15 mouse cellular contexts compared by ENCODE assay signal in genomic region chr13:99358921-99359320, GRCm38 (mm10). TPM values are rescaled to one million over a fixed set of nuclear protein-coding genes. Genes with fewer than 3 reads are reported as not detected.
DNase-seq lines count a peak whose midpoint lies in the region; ATAC-seq lines count a peak whose summit lies in the region.
"Had no signal": no experiment of that assay in that cellular context is flagged by ENCODE, and none has a peak within 500 bp of the region (broad histone marks: within the 10 kb centered on the region; RNA-seq: fewer than 3 reads in every experiment).

No protein-coding gene starts in this region.

- ATAC-seq in embryonic facial prominence, embryonic 14.5 days (ENCODE audit: low read depth), result peak; percentile 47; the same call in 1 of the 2 replicates
- ATAC-seq in neural tube, embryonic 11.5 days (ENCODE audit: insufficient read depth, low FRiP score, low TSS enrichment), result no peak
- ATAC-seq in neural tube, embryonic 15.5 days (ENCODE audit: low FRiP score), result no peak
- ATAC-seq in hindbrain, embryonic 12.5 days (ENCODE audit: low FRiP score), result peak; percentile 72
- ATAC-seq in neural tube, embryonic 13.5 days (ENCODE audit: low read depth), result 0 out of 2 replicates have a peak, but pooled peaks have one; percentile 32
- ATAC-seq: forebrain, embryonic 14.5 days had no signal

- no peak overlapping the region for H3K27ac ChIP-seq in embryonic facial prominence, embryonic 14.5 days (replicated peaks; ENCODE audit: low read depth, low read length)
- H3K27ac ChIP-seq in embryonic facial prominence, embryonic 10.5 days (replicated peaks), result no peak overlapping the region
- no peak overlapping the region for H3K27ac ChIP-seq in neural tube, embryonic 11.5 days (ENCODE audit: low read depth, low read length)
- no peak overlapping the region for H3K27ac ChIP-seq in neural tube, embryonic 15.5 days (replicated peaks)
- no peak overlapping the region for H3K27ac ChIP-seq in hindbrain, embryonic 12.5 days
- H3K27ac ChIP-seq in neural tube, embryonic 13.5 days (replicated peaks), result no peak overlapping the region
- H3K27ac ChIP-seq: embryonic facial prominence, embryonic 12.5 days; limb, embryonic 15.5 days; lung, embryonic 15.5 days had no signal

- WGBS in embryonic facial prominence, embryonic 14.5 days, result 83% methylated on average over 14 of the region's 14 CpGs
- WGBS in embryonic facial prominence, embryonic 10.5 days, result 93% methylated on average over 14 of the region's 14 CpGs
- whole genome bisulfite sequencing in neural tube, embryonic 11.5 days, result 69% methylated on average over 14 of the region's 14 CpGs
- WGBS in neural tube, embryonic 15.5 days, result 66% methylated on average over 14 of the region's 14 CpGs
- WGBS in hindbrain, embryonic 12.5 days, result 72% methylated on average over 14 of the region's 14 CpGs
- 66% methylated on average over 14 of the region's 14 CpGs for WGBS in neural tube, embryonic 13.5 days

- DNase-seq in embryonic facial prominence, embryonic 14.5 days (ENCODE audit: low spot score), result no peak
- DNase-seq in embryonic facial prominence, embryonic 10.5 days (ENCODE audit: low spot score), result no peak
- DNase-seq in neural tube, embryonic 11.5 days (ENCODE audit: low spot score), result peak; percentile 37
- no peak for DNase-seq in T-cell, adult 2 months (ENCODE audit: low spot score)
- DNase-seq in kidney, adult 18-20 months, result no peak
- DNase-seq: heart, postnatal 36 days; kidney, postnatal 14 days; layer of hippocampus, postnatal 36 days had no signal

- peaks cover 21% of the 10 kb centered on the region for H3K36me3 ChIP-seq in embryonic facial prominence, embryonic 14.5 days (ENCODE audit: control insufficient read depth, insufficient read depth, low read length)
- peaks cover 79% of the 10 kb centered on the region for H3K36me3 ChIP-seq in embryonic facial prominence, embryonic 10.5 days (replicated peaks)
- no peaks in the 10 kb centered on the region for H3K36me3 ChIP-seq in neural tube, embryonic 11.5 days (ENCODE audit: control insufficient read depth, insufficient read depth, low read length)
- H3K36me3 ChIP-seq in neural tube, embryonic 15.5 days, result no peaks in the 10 kb centered on the region
- H3K36me3 ChIP-seq in hindbrain, embryonic 12.5 days, result 0 out of 2 replicates have a peak, but pooled peaks cover 13% of the 10 kb centered on the region
- peaks cover 11% of the 10 kb centered on the region for H3K36me3 ChIP-seq in neural tube, embryonic 13.5 days

- no peak overlapping the region for H3K4me2 ChIP-seq in embryonic facial prominence, embryonic 14.5 days (ENCODE audit: low read depth, low read length)
- no peak overlapping the region for H3K4me2 ChIP-seq in neural tube, embryonic 11.5 days (ENCODE audit: low read depth)
- no peak overlapping the region for H3K4me2 ChIP-seq in neural tube, embryonic 15.5 days
- no peak overlapping the region for H3K4me2 ChIP-seq in hindbrain, embryonic 12.5 days (replicated peaks)
- no peak overlapping the region for H3K4me2 ChIP-seq in neural tube, embryonic 13.5 days
- H3K4me2 ChIP-seq: embryonic facial prominence, embryonic 12.5 days; limb, embryonic 15.5 days; lung, embryonic 15.5 days had no signal

- no peak overlapping the region for H3K9ac ChIP-seq in embryonic facial prominence, embryonic 14.5 days (ENCODE audit: low read depth, low read length)
- no peak overlapping the region for H3K9ac ChIP-seq in neural tube, embryonic 11.5 days (ENCODE audit: low read length)
- no peak overlapping the region for H3K9ac ChIP-seq in neural tube, embryonic 15.5 days (replicated peaks)
- H3K9ac ChIP-seq in hindbrain, embryonic 12.5 days, result no peak overlapping the region
- H3K9ac ChIP-seq in neural tube, embryonic 13.5 days, result no peak overlapping the region
- H3K9ac ChIP-seq: embryonic facial prominence, embryonic 12.5 days; limb, embryonic 15.5 days; lung, embryonic 15.5 days had no signal

- H3K9me3 ChIP-seq in embryonic facial prominence, embryonic 14.5 days (ENCODE audit: control insufficient read depth, low read length), result no peaks in the 10 kb centered on the region
- no peaks in the 10 kb centered on the region for H3K9me3 ChIP-seq in embryonic facial prominence, embryonic 10.5 days
- no peaks in the 10 kb centered on the region for H3K9me3 ChIP-seq in neural tube, embryonic 11.5 days (ENCODE audit: control insufficient read depth, low read length)
- H3K9me3 ChIP-seq in neural tube, embryonic 15.5 days (replicated peaks), result no peaks in the 10 kb centered on the region
- H3K9me3 ChIP-seq in hindbrain, embryonic 12.5 days (replicated peaks), result no peaks in the 10 kb centered on the region
- no peaks in the 10 kb centered on the region for H3K9me3 ChIP-seq in neural tube, embryonic 13.5 days
- H3K9me3 ChIP-seq: embryonic facial prominence, embryonic 12.5 days; limb, embryonic 15.5 days; lung, embryonic 15.5 days had no signal

- H3K27me3 ChIP-seq in embryonic facial prominence, embryonic 14.5 days (replicated peaks; ENCODE audit: control insufficient read depth, insufficient read depth, low read length), result no peaks in the 10 kb centered on the region
- no peaks in the 10 kb centered on the region for H3K27me3 ChIP-seq in embryonic facial prominence, embryonic 10.5 days (replicated peaks; ENCODE audit: low read depth, poor library complexity, severe bottlenecking)
- no peaks in the 10 kb centered on the region for H3K27me3 ChIP-seq in neural tube, embryonic 11.5 days (ENCODE audit: control insufficient read depth, insufficient read depth, low read length)
- no peaks in the 10 kb centered on the region for H3K27me3 ChIP-seq in neural tube, embryonic 15.5 days (replicated peaks)
- no peaks in the 10 kb centered on the region for H3K27me3 ChIP-seq in hindbrain, embryonic 12.5 days
- H3K27me3 ChIP-seq in neural tube, embryonic 13.5 days, result no peaks in the 10 kb centered on the region
- H3K27me3 ChIP-seq: embryonic facial prominence, embryonic 12.5 days; limb, embryonic 15.5 days; lung, embryonic 15.5 days had no signal

- H3K4me1 ChIP-seq in embryonic facial prominence, embryonic 14.5 days (ENCODE audit: control insufficient read depth, insufficient read depth, low read length), result peaks cover under 1% of the 10 kb centered on the region; the same call in 1 of the 2 replicates
- H3K4me1 ChIP-seq in embryonic facial prominence, embryonic 10.5 days, result peaks cover under 1% of the 10 kb centered on the region; the same call in 1 of the 2 replicates
- 0 out of 2 replicates have a peak, but pooled peaks cover 2% of the 10 kb centered on the region for H3K4me1 ChIP-seq in neural tube, embryonic 11.5 days (ENCODE audit: control insufficient read depth, insufficient read depth, low read length)
- peaks cover 1% of the 10 kb centered on the region; the same call in 1 of the 2 replicates for H3K4me1 ChIP-seq in neural tube, embryonic 15.5 days
- H3K4me1 ChIP-seq in hindbrain, embryonic 12.5 days, result peaks cover 4% of the 10 kb centered on the region; the same call in 1 of the 2 replicates
- 0 out of 2 replicates have a peak, but pooled peaks cover 5% of the 10 kb centered on the region for H3K4me1 ChIP-seq in neural tube, embryonic 13.5 days (replicated peaks)
- H3K4me1 ChIP-seq: embryonic facial prominence, embryonic 12.5 days had no signal

- no peak overlapping the region for H3K4me3 ChIP-seq in embryonic facial prominence, embryonic 14.5 days (ENCODE audit: low read depth, low read length)
- no peak overlapping the region for H3K4me3 ChIP-seq in embryonic facial prominence, embryonic 10.5 days
- H3K4me3 ChIP-seq in neural tube, embryonic 11.5 days (ENCODE audit: low read depth, low read length), result no peak overlapping the region
- H3K4me3 ChIP-seq in neural tube, embryonic 15.5 days (replicated peaks), result no peak overlapping the region
- no peak overlapping the region for H3K4me3 ChIP-seq in hindbrain, embryonic 12.5 days
- H3K4me3 ChIP-seq in neural tube, embryonic 13.5 days, result no peak overlapping the region
- H3K4me3 ChIP-seq: embryonic facial prominence, embryonic 12.5 days; limb, embryonic 15.5 days; lung, embryonic 15.5 days had no signal

RNA-seq across cellular contexts. Expression of gene Mrps27, which starts 14.3 kb away (rescaled TPM):
- 48.1 and 54.7 TPM in 2 replicates for polyA plus RNA-seq in embryonic facial prominence, embryonic 14.5 days (2014; fragmentation: Nextera tagmentation; extraction: Ambion mirVana)
- polyA plus RNA-seq in embryonic facial prominence, embryonic 10.5 days (2016; fragmentation: Nextera tagmentation; extraction: Ambion mirVana), result 82.8 and 88.2 TPM in 2 replicates
- polyA plus RNA-seq in neural tube, embryonic 11.5 days (2014; fragmentation: Nextera tagmentation; extraction: Ambion mirVana), result 67.1 and 67.3 TPM in 2 replicates
- 40.9 and 47.3 TPM in 2 replicates for polyA plus RNA-seq in neural tube, embryonic 15.5 days (2015; fragmentation: Nextera tagmentation; extraction: Ambion mirVana)
- 45.9 and 46.8 TPM in 2 replicates for polyA plus RNA-seq in hindbrain, embryonic 12.5 days (2016; fragmentation: Nextera tagmentation; extraction: Ambion mirVana)
- polyA plus RNA-seq in neural tube, embryonic 13.5 days (2015; fragmentation: Nextera tagmentation; extraction: Ambion mirVana), result 40.7 and 40.9 TPM in 2 replicates

RNA-seq across cellular contexts. Expression of gene Ptcd2, which starts 14.4 kb away (rescaled TPM):
- polyA plus RNA-seq in embryonic facial prominence, embryonic 14.5 days (2014; fragmentation: Nextera tagmentation; extraction: Ambion mirVana), result 44.1 and 45.0 TPM in 2 replicates
- 52.9 and 55.0 TPM in 2 replicates for polyA plus RNA-seq in embryonic facial prominence, embryonic 10.5 days (2016; fragmentation: Nextera tagmentation; extraction: Ambion mirVana)
- polyA plus RNA-seq in neural tube, embryonic 11.5 days (2014; fragmentation: Nextera tagmentation; extraction: Ambion mirVana), result 53.7 and 54.7 TPM in 2 replicates
- polyA plus RNA-seq in neural tube, embryonic 15.5 days (2015; fragmentation: Nextera tagmentation; extraction: Ambion mirVana), result 57.1 and 59.6 TPM in 2 replicates
- polyA plus RNA-seq in hindbrain, embryonic 12.5 days (2016; fragmentation: Nextera tagmentation; extraction: Ambion mirVana), result 45.3 and 46.2 TPM in 2 replicates
- polyA plus RNA-seq in neural tube, embryonic 13.5 days (2015; fragmentation: Nextera tagmentation; extraction: Ambion mirVana), result 52.8 and 53.6 TPM in 2 replicates

Comparison
In these comparisons a context has a peak if more than half of its experiments do, and no peak if none do; other contexts are left out.
1. ATAC-seq: peak in embryonic facial prominence, embryonic 14.5 days (single experiment), hindbrain, embryonic 12.5 days (single experiment) and neural tube, embryonic 13.5 days (single experiment); none in neural tube, embryonic 11.5 days (single experiment) and neural tube, embryonic 15.5 days (single experiment).